Mouse (Mus musculus): ENCODE measurements around the gene Slc35b1.

Gene Slc35b1

DNA sequence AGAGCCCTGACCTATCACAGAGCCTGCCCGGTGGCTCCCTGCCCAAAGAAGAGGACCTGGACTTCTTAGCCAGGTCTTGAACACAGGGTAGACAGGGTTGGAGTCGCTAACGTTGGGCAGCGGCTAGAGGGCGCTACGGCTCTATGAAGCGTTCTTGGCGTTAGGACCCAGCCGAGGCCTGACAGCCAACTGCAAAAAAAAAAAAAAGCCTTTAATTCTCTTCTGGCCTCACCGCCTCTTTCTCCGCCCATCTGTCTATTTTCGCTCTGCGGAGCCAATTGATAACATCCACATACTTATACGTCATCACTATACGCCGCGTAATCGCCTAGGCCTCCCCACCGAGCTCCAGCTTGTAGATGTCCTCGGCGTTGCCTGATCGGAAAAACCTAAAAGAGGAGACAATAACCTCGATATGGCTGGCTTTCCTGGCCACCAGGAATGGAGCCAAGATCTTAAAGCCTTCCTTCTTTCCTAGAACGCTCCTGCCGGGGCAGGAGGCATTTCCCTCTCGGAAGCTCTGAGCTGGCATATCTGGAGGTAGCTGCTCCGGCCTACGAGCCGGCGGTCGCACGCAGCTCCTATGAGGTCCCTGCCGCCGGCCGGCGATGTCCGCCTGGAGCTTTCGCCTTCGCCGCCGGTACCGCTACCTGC is at the start of gene Slc35b1:
TSS of gene Slc35b1 (plus strand) at position 374 of the 654 bp plus-strand sequence.
- peak; percentile 97 for DNase-seq (ENCODE audit: low spot score in 2 of 2)

DNA sequence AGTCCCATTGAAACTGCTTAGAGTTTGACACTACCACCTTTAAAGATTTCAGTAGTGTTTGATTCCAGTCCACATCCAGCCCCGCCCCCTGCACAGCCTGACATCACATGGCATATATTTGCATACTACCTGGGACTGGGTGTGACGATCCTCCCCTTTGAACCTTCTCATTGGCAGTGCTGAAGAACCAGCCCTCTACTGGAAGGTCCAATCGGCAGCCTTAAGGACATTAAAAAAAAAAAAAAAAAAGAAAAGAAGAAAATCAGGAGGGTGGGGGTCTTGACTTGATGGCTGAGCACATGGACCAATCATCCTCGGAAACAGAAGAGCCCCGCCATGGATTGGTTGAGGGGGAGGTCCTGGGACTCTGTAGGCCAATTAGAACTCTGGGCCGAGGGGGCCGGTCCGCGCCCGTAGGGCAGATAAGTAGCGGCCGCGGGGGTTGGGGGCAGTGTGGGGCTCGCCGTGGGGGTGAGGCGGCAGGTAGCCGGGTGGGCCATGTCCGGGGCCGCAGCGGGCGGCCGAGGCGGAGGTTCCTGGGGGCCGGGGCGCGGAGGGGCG is 47.8 kb upstream of the Slc35b1 start, which contains the start of gene Fam117a:
TSS of gene Fam117a (plus strand) at position 451 of the 561 bp plus-strand sequence.
- peak; percentile 77 to 92 for DNase-seq (ENCODE audit: low spot score in 2 of 2)

GRCm38 (mm10) chr11:95337129-95337813 is 47.2 kb upstream of the Slc35b1 start:
- DNase-seq (ENCODE audit: low spot score in 2 of 2): peak; percentile 51 to 58

GRCm38 (mm10) chr11:95337846-95338342 is 46.6 kb upstream of the Slc35b1 start:
- no peak for DNase-seq (ENCODE audit: low spot score in 2 of 2)

DNA sequence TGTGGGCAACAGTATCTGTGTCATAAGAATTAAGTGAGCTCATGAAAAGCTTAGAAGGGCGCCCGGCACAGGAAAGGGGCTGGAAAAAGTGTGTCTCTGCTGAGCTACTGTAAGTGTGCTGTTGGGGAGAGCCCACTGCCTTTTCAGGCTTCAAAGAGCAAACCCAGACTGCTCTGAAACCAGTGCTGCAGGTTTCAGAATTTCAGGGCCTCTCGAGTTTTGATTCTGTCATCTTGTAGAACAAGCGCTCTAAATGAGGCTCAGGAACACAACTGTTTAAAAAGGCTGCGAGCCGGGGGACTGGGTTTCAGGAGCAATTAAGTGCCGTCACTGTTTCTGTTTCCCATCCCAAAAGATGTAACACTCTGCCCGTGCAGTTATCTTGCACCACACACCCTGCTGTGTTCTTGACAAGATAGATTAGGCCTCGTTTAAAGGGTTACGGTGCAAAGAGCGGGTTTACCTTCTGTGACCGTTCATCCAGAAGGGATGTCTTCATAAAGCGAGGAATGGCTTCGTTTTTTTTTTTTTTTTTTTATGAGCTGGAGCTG is 44.9 kb upstream of the Slc35b1 start:
- no peak for DNase-seq (ENCODE audit: low spot score in 2 of 2)

- DNase-seq (ENCODE audit: low spot score in 2 of 2): no peak
Measured at GRCm38 (mm10) chr11:95340259-95340658, 44.2 kb upstream of the Slc35b1 start.

- DNase-seq (ENCODE audit: low spot score in 2 of 2): peak in 1 of 2 experiments; percentile 39
Measured at GRCm38 (mm10) chr11:95340664-95341063, 43.8 kb upstream of the Slc35b1 start.

GRCm38 (mm10) chr11:95343180-95343579 is 41.3 kb upstream of the Slc35b1 start:
- DNase-seq (ENCODE audit: low spot score in 2 of 2): no peak

DNA sequence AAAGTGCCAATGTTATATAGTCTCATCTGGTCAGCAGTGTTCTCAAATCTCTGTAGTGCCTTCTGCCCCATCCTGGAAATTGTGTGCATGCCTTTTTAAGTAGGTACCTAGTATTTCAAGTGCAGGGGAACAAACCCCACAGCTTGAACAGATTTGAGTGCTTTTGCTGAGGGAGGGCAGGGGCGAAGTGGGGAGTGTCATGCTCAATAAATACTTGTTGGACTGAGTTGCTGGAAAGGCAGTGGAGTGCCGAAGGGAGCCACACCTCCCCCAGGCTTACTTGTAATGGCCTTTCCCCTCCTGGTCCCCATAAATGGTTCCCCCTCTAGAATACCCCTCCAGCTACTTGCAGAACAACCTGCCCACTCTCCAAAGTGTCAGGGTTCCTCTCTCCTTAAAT is 40.3 kb upstream of the Slc35b1 start:
- no peak for DNase-seq (ENCODE audit: low spot score in 2 of 2)

- DNase-seq (ENCODE audit: low spot score in 2 of 2): no peak
Measured at GRCm38 (mm10) chr11:95350289-95350688, 34.2 kb upstream of the Slc35b1 start.

DNA sequence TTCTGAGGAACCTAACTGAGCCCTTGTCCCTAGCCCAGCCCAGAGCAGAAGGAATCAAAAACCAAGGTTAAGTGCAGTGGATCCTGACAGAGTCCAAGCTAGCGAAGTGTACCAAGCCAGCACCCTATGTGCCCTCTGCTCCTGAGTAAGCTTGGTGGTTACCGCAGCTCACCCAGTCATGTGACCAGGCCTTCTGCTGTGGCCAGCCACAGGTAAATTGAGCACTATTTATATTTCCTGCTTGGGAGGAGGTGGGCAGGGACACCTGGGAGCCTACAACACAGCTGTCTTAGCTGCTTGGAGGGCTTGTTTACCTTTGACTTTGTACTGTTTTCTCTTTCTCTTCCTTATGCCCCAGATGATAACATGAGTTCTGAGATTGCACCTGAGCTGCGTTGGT is 33.5 kb upstream of the Slc35b1 start:
- peak; percentile 35 to 41 for DNase-seq (ENCODE audit: low spot score in 2 of 2)

DNA sequence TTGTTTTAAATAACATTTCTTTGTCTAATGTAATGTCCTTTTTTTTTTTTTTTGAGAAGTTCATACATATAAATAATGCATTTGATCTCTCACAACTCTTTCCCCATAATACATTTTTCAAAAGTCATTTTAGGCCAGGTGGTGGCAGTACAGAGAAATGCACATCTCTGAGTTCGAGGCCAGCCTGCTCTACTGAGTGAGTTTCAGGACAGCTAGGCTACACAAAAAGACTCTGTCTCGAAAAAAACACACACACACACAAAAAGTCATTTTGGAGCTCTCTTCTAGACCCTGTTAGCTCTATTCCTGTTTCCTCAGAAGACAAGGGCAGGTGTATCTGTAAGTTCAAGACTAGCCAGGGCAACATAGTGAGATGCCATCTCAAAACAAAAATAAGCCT is 31.8 kb upstream of the Slc35b1 start:
- DNase-seq (ENCODE audit: low spot score in 2 of 2): no peak

GRCm38 (mm10) chr11:95353226-95353625 is 31.3 kb upstream of the Slc35b1 start:
- DNase-seq (ENCODE audit: low spot score in 2 of 2): peak; percentile 30 to 57

DNA sequence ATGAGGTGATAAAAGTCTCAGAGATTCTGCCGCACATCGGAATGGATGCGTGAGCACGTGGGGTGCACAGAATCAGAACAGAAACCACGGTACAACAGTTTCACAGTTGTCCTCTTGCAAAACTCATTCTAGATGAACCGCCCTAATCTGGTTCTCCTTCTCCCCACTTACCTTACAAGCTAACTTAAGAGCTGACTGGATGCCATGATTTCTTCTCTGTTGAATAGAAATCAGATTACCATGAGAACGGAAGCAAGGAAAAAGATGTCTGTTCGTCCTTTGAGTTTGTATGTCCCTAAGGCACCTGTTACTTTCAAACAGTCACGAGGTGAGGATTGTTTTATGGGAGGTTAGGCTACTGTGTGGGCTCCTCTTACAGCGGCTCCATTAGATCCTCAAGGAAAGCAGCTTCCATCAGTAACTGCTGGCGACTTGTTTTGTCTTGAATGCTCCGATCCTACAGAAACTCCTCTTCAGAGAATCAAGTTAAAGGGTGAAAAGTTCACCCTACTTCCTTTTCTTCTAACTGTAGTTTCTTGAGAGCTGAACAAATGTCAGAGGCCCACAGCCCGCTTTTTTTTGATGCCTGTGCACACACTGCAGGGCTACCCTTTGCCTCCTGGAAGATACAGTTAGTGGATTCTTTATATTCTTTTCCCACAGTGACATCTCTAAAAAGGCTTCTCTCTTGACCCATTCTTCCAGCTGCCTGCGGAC is 30.1 kb upstream of the Slc35b1 start:
- peak; percentile 36 to 38 for DNase-seq (ENCODE audit: low spot score in 2 of 2)

DNA sequence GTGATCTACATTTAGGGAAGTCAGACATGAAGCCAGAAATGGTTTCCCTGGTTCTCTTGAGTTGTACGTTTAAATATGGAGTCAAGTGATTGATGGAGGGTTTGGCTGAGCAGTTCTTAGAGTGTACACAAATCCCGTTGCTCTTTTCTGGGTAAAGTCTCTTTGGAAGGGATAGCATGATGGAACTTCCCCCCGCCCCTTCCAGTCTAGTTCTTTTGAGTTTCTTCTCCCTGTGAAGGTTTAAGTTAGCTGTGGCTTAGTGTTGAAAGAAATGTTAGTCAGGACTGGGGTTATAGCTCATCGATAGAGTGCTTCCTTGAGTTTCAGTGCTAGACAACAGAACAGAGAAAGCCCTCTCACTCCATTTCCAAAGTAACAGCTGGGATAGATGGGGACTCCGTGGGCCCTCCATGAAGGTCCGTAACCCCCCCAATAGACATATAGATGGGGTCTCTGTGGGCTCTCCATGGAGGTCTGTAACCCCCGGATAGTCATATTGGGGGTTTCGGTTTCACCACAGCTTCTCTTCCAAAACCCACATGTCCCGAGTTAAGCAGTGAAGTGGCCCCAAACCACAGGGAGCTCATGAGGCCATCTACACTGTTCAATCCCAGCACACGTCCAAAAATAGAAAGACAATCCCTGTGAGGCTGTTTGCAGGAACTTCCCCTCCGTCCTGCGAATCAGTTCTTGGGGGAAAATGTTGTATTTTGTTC is 29.4 kb upstream of the Slc35b1 start:
- DNase-seq (ENCODE audit: low spot score in 2 of 2): no peak

- DNase-seq (ENCODE audit: low spot score in 2 of 2): no peak
Measured at GRCm38 (mm10) chr11:95355661-95356011, 28.9 kb upstream of the Slc35b1 start.

DNA sequence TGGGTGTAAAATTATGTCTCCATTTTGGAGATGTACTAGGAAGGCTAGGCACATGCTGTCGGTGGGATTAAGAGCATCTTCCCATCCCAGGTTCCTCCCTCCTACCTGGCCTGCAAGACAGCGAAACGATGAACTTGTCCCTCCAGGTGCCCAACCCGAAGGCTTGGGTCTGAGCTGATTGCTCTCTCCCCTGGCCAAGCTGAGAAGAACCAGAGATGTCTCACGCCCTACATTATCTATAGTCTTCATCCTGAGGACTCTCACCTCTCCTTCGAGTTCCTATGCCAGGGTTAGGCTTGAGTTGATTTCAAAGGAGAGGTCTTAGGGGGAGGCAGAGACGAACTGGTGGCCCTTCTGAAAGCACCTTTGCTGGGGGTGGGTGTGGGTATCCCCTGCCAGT is 28.5 kb upstream of the Slc35b1 start:
- DNase-seq (ENCODE audit: low spot score in 2 of 2): no peak

DNA sequence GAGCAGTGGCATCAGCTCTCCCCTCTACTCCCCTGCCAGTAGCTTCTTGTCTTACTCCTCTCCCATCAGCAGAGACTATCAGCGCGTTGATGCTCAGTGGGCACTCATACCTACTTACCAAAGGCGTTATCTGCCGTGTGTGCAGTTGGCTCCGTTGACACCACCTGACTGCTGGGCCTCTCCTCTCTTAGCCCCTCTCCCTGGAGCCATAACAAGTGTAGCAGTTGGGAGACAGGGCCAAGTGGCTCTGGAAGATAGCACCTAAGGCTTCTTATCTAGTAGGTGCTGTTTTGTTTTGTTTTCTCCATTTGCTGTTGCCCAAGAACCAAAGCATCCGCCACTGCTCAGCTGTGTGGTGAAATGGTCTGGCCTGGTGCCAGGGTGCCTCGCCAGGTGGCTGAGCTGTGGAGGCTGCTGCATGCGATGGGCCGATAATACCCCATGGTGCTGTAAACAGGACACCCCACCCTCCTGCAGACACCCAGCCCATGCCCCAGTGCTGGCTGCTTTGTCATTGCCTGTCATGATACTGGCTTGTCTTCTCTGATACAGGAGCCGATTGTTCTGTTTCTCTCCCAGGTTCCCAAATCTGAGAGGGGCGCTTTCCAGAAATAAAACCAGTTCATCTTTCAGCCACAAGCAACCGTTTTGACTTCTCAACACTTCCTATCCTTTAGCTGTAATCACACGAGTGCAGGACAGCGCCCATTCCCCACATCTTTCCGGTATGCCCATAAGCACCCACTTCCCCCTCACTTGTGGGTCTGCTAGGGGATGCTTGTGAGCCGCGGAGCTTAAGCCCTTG is 27.8 kb upstream of the Slc35b1 start:
- peak; percentile 91 to 93 for DNase-seq (ENCODE audit: low spot score in 2 of 2)

GRCm38 (mm10) chr11:95358263-95358662 is 26.2 kb upstream of the Slc35b1 start:
- no peak for DNase-seq (ENCODE audit: low spot score in 2 of 2)

DNA sequence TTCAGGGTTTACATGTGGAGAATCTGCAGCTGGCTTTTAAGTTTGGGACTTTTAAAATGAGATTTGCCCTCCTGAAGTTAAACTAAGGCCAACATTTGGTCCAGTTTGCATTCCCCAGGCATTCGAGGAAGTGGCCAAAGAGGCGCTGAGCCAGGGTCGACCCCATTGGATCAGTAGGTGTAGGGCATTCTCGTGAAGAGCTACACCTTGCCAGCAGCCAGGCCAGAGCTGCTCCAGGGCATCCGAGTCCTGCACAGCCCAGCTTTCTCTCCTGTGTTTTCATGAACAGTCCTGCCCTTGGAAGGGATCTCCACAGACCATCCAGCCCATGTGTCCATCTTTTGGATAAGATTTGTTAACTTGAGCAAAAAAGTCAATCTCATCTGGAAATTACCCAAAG is 20.1 kb upstream of the Slc35b1 start:
- no peak for DNase-seq (ENCODE audit: low spot score in 2 of 2)
